Comparison of ENCODE assay signal across 20 mouse cellular contexts in the genomic region with DNA sequence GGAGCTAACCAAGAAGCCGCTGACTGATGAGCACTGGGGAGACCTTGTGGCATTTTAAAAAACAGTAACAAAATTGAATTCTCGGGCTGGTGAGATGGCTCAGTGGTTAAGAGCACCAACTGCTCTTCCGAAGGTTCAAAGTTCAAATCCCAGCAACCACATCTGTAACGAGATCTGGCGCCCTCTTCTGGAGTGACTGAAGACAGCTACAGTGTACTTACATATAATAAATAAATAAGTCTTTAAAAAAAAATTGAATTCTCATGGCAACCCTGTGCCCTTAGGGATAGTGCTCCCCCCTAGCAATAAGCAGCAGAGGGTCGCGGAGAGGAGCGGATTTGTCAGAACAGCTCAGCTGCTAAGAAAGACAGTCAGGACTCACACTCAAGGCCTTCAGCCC. TPM values are rescaled to one million over a fixed set of nuclear protein-coding genes. Genes with fewer than 3 reads are reported as not detected.
DNase-seq lines count a peak whose midpoint lies in the region; ATAC-seq and TF ChIP-seq lines count a peak whose summit lies in the region.
"Had no signal": no experiment of that assay in that cellular context is flagged by ENCODE, and none has a peak within 500 bp of the region (broad histone marks: within the 10 kb centered on the region; RNA-seq: fewer than 3 reads in every experiment).

No protein-coding gene starts in this region.

- no peak overlapping the region for H3K9ac ChIP-seq in lung, postnatal 0 days (replicated peaks; ENCODE audit: low read depth)
- H3K9ac ChIP-seq in MEL (ENCODE audit: control insufficient read depth, low read depth, low read length, poor library complexity, severe bottlenecking): no peak overlapping the region
- H3K9ac ChIP-seq: midbrain, embryonic 13.5 days; neural tube, embryonic 13.5 days had no signal

- DNase-seq in kidney, adult 9 months: peak; percentile 50
- DNase-seq in kidney, adult 8-10 months: no peak
- no peak for DNase-seq in lung, postnatal 0 days (ENCODE audit: low spot score)
- DNase-seq in lung, postnatal 10 days: no peak
- DNase-seq in MEL (ENCODE audit: low read depth, low spot score): peak; percentile 32
- DNase-seq in gastrocnemius, adult 18-20 months (ENCODE audit: low spot score): no peak
- no peak for DNase-seq in cerebellum, adult 9-11 months
- DNase-seq: adrenal gland, adult 2 months; cerebellum, adult 2 months; gastrocnemius, postnatal 10 days; heart, adult 18-20 months; left cerebral cortex, postnatal 4 days; liver; spleen, adult 18-20 months; thymus, postnatal 4 days had no signal

- no peaks in the 10 kb centered on the region for H3K4me1 ChIP-seq in lung, postnatal 0 days (ENCODE audit: insufficient read depth, low read depth, low read length)
- no peaks in the 10 kb centered on the region for H3K4me1 ChIP-seq in MEL (ENCODE audit: control insufficient read depth in 1 of 2, insufficient read depth in 2 of 2, low read length in 2 of 2)

- H3K79me2 ChIP-seq in MEL (ENCODE audit: control insufficient read depth, insufficient read depth, low read length, poor library complexity): no peaks in the 10 kb centered on the region

- peaks cover 11% of the 10 kb centered on the region; the same call in 1 of the 2 replicates for H3K27me3 ChIP-seq in lung, postnatal 0 days (replicated peaks; ENCODE audit: insufficient read depth, low read length)
- H3K27me3 ChIP-seq in MEL (ENCODE audit: control insufficient read depth in 1 of 2, insufficient read depth in 2 of 2, low read length in 2 of 2): peaks cover 0 to 3% of the 10 kb centered on the region in 2 experiments; a peak in 1 of 4 replicates

- TF ChIP-seq EP300 in lung, postnatal 0 days (IDR thresholded peaks at IDR 0.05): no peak
- TF ChIP-seq EP300 in MEL (IDR thresholded peaks at IDR 0.05; ENCODE audit: low read depth in 1 of 2, low read length in 2 of 2): no peak

- no peak overlapping the region for H3K4me3 ChIP-seq in lung, postnatal 0 days (ENCODE audit: low read depth, low read length)
- no peak overlapping the region for H3K4me3 ChIP-seq in MEL (ENCODE audit: control insufficient read depth in 1 of 2, insufficient read depth in 1 of 2, low read depth in 2 of 2, low read length in 2 of 2)
- H3K4me3 ChIP-seq: forebrain, embryonic 10.5 days; midbrain, embryonic 13.5 days; neural tube, embryonic 13.5 days had no signal

- TF ChIP-seq RAD21 in MEL (IDR thresholded peaks at IDR 0.05; ENCODE audit: low read depth, low read length): peak; percentile 33

- H3K4me2 ChIP-seq in lung, postnatal 0 days (replicated peaks; ENCODE audit: low read depth, low read length): no peak overlapping the region
- H3K4me2 ChIP-seq: midbrain, embryonic 13.5 days; neural tube, embryonic 13.5 days had no signal

- no peak for ATAC-seq in lung, postnatal 0 days
- ATAC-seq: CD4-positive, CD25-positive, alpha-beta regulatory T cell, adult 4 months; midbrain, embryonic 13.5 days had no signal

- H3K27ac ChIP-seq in lung, postnatal 0 days (ENCODE audit: low read length): no peak overlapping the region
- no peak overlapping the region for H3K27ac ChIP-seq in MEL (ENCODE audit: control insufficient read depth, low read depth, low read length)
- H3K27ac ChIP-seq: forebrain, embryonic 10.5 days; midbrain, embryonic 13.5 days; neural tube, embryonic 13.5 days had no signal

- no peaks in the 10 kb centered on the region for H3K9me3 ChIP-seq in lung, postnatal 0 days (ENCODE audit: low read length)
- no peaks in the 10 kb centered on the region for H3K9me3 ChIP-seq in MEL (replicated peaks; ENCODE audit: insufficient read depth, low read length)
- H3K9me3 ChIP-seq: forebrain, embryonic 10.5 days; midbrain, embryonic 13.5 days; neural tube, embryonic 13.5 days had no signal

- no peaks in the 10 kb centered on the region for H3K36me3 ChIP-seq in lung, postnatal 0 days (ENCODE audit: insufficient read depth, low read length)
- no peaks in the 10 kb centered on the region for H3K36me3 ChIP-seq in MEL (ENCODE audit: control insufficient read depth in 1 of 2, insufficient read depth in 2 of 2, low read length in 2 of 2)
- H3K36me3 ChIP-seq: forebrain, embryonic 10.5 days; midbrain, embryonic 13.5 days; neural tube, embryonic 13.5 days had no signal

- peak; percentile 27; the same call in 1 of the 2 replicates for TF ChIP-seq CTCF in lung, postnatal 0 days (IDR thresholded peaks at IDR 0.05)
- peak; percentile 16 to 49 (median 19); a peak in 4 of 6 replicates for TF ChIP-seq CTCF in MEL (IDR thresholded peaks at IDR 0.05 in 2 of 3, conservative IDR thresholded peaks at IDR 0.05 in 1 of 3; ENCODE audit: control insufficient read depth in 1 of 3, insufficient read depth in 1 of 3, low read depth in 2 of 3, low read length in 3 of 3, poor library complexity in 1 of 3, severe bottlenecking in 1 of 3)

- TF ChIP-seq POLR2A in MEL (IDR thresholded peaks at IDR 0.05; ENCODE audit: control insufficient read depth in 1 of 2, insufficient read depth in 1 of 2, low read depth in 1 of 2, low read length in 2 of 2, poor library complexity in 1 of 2): no peak

- 78% methylated on average over 8 of the region's 8 CpGs for WGBS in lung, postnatal 0 days

TF ChIP-seq in MEL, 35 proteins besides CTCF, POLR2A, EP300 and RAD21:
- TF ChIP-seq JUND (IDR thresholded peaks at IDR 0.05; ENCODE audit: low read depth, low read length) (no peak), ZKSCAN1 (IDR thresholded peaks at IDR 0.05; ENCODE audit: low read depth, low read length) (no peak), ZMIZ1 (IDR thresholded peaks at IDR 0.05; ENCODE audit: low read depth, low read length) (no peak), GATA1 (IDR thresholded peaks at IDR 0.05; ENCODE audit: low read depth, low read length) (no peak), ZC3H11A (IDR thresholded peaks at IDR 0.05; ENCODE audit: low read depth, low read length) (peak; percentile 34; the same call in 1 of the 2 replicates), SMC3 (IDR thresholded peaks at IDR 0.05; ENCODE audit: low read depth, low read length) (peak; percentile 56), USF2 (IDR thresholded peaks at IDR 0.05; ENCODE audit: borderline replicate concordance in 1 of 2, insufficient read depth in 1 of 2, low read depth in 1 of 2, low read length in 2 of 2) (no peak), CHD1 (IDR thresholded peaks at IDR 0.05; ENCODE audit: low read depth, low read length) (no peak), ZNF384 (IDR thresholded peaks at IDR 0.05; ENCODE audit: low read depth, low read length) (peak; percentile 65), POLR2AphosphoS2 (IDR thresholded peaks at IDR 0.05; ENCODE audit: low read length) (no peak), E2F4 (IDR thresholded peaks at IDR 0.05; ENCODE audit: borderline replicate concordance, low read depth, low read length) (no peak), ELF1 (IDR thresholded peaks at IDR 0.05; ENCODE audit: low read depth, low read length) (no peak), GABPA (IDR thresholded peaks at IDR 0.05; ENCODE audit: low read depth, low read length) (no peak), NELFE (IDR thresholded peaks at IDR 0.05; ENCODE audit: low read depth, low read length) (no peak), TAL1 (IDR thresholded peaks at IDR 0.05; ENCODE audit: low read length) (no peak), ETS1 (IDR thresholded peaks at IDR 0.05; ENCODE audit: low read depth, low read length) (no peak), HCFC1 (IDR thresholded peaks at IDR 0.05; ENCODE audit: low read depth, low read length) (no peak)

RNA-seq across cellular contexts. Expression of a gene that starts 5.7 kb away (rescaled TPM):
- polyA plus RNA-seq in lung, postnatal 0 days (2015; fragmentation: Nextera tagmentation; extraction: Ambion mirVana): 0.57 and 0.68 TPM in 2 replicates
- 1.3 and 1.5 TPM in 2 replicates for total RNA-seq in MEL (2012; rRNA removed)
- polyA plus RNA-seq in MEL (2012; ENCODE audit: insufficient read depth in 1 of 2, insufficient read length in 2 of 2, low read depth in 1 of 2, low replicate concordance in 2 of 2, missing spikeins in 1 of 2): 1 to 10 TPM in 1 of 2 experiments, not detected in 1; 3.2 TPM
- total RNA-seq in gastrocnemius, adult 18-20 months (2021): not detected
- total RNA-seq: gastrocnemius, postnatal 10 days; heart, adult 18-20 months had no signal
- polyA plus RNA-seq: CD4-positive, CD25-positive, alpha-beta regulatory T cell, adult 4 months had no signal

RNA-seq across cellular contexts. Expression of a gene that starts 35.9 kb away (rescaled TPM):
- 25.8 and 27.6 TPM in 2 replicates for polyA plus RNA-seq in lung, postnatal 0 days (2015; fragmentation: Nextera tagmentation; extraction: Ambion mirVana)
- total RNA-seq in MEL (2012; rRNA removed): 24.9 and 41.0 TPM in 2 replicates
- polyA plus RNA-seq in MEL (2012; ENCODE audit: insufficient read depth in 1 of 2, insufficient read length in 2 of 2, low read depth in 1 of 2, low replicate concordance in 2 of 2, missing spikeins in 1 of 2): 10 to 100 TPM in 1 of 2 experiments, not detected in 1; 24.8 TPM
- total RNA-seq in gastrocnemius, adult 18-20 months (2021): 1 to 10 TPM in 1 of 2 experiments, under 1 TPM in 1; 0.38 to 1.1 TPM
- total RNA-seq: left cerebral cortex, postnatal 4 days had no signal

RNA-seq across cellular contexts. Expression of a gene that starts 40.0 kb away (rescaled TPM):
- polyA plus RNA-seq in lung, postnatal 0 days (2015; fragmentation: Nextera tagmentation; extraction: Ambion mirVana): 66.0 and 70.1 TPM in 2 replicates
- 13.7 and 15.9 TPM in 2 replicates for total RNA-seq in MEL (2012; rRNA removed)
- 10 to 100 TPM in 1 of 2 experiments, not detected in 1; 22.6 TPM for polyA plus RNA-seq in MEL (2012; ENCODE audit: insufficient read depth in 1 of 2, insufficient read length in 2 of 2, low read depth in 1 of 2, low replicate concordance in 2 of 2, missing spikeins in 1 of 2)
- 1 to 10 TPM; 6.3 to 8.1 TPM for total RNA-seq in gastrocnemius, adult 18-20 months (2021)

RNA-seq across cellular contexts. Expression of a gene that starts 47.9 kb away (rescaled TPM):
- 58.1 and 61.5 TPM in 2 replicates for polyA plus RNA-seq in lung, postnatal 0 days (2015; fragmentation: Nextera tagmentation; extraction: Ambion mirVana)
- 1.2 and 1.3 TPM in 2 replicates for total RNA-seq in MEL (2012; rRNA removed)
- 1 to 10 TPM in 1 of 2 experiments, not detected in 1; 3.8 TPM for polyA plus RNA-seq in MEL (2012; ENCODE audit: insufficient read depth in 1 of 2, insufficient read length in 2 of 2, low read depth in 1 of 2, low replicate concordance in 2 of 2, missing spikeins in 1 of 2)
- not detected for total RNA-seq in gastrocnemius, adult 18-20 months (2021)
- total RNA-seq: adrenal gland, adult 2 months; gastrocnemius, postnatal 10 days; heart, adult 18-20 months; layer of hippocampus, adult 18-20 months; left cerebral cortex, postnatal 4 days had no signal
- polyA plus RNA-seq: adrenal gland, adult 2 months; cerebellum, adult 2 months had no signal

RNA-seq across cellular contexts. Expression of a gene that starts 49.4 kb away (rescaled TPM):
- polyA plus RNA-seq in lung, postnatal 0 days (2015; fragmentation: Nextera tagmentation; extraction: Ambion mirVana): 18.2 and 19.9 TPM in 2 replicates
- 55.5 and 72.0 TPM in 2 replicates for total RNA-seq in MEL (2012; rRNA removed)
- polyA plus RNA-seq in MEL (2012; ENCODE audit: insufficient read depth in 1 of 2, insufficient read length in 2 of 2, low read depth in 1 of 2, low replicate concordance in 2 of 2, missing spikeins in 1 of 2): 10 to 100 TPM in 1 of 2 experiments, not detected in 1; 55.8 TPM
- total RNA-seq in gastrocnemius, adult 18-20 months (2021): 1 to 10 TPM; 5.0 to 6.5 TPM

Comparison
In these comparisons a context has a peak if more than half of its experiments do, and no peak if none do; other contexts are left out.
1. DNase-seq: peak in kidney, adult 9 months (single experiment) and MEL (single experiment); none in kidney, adult 8-10 months (0 of 2), lung, postnatal 0 days (single experiment), lung, postnatal 10 days (single experiment), gastrocnemius, adult 18-20 months (single experiment) and cerebellum, adult 9-11 months (single experiment).
2. RNA of a gene that starts 35.9 kb away (total RNA-seq): 24.9 to 41.0 TPM in MEL; 0.38 to 1.1 TPM in gastrocnemius, adult 18-20 months; every median in the first group is over 10 times any median in the second.